Mouse (Mus musculus) heart, embryonic 14.5 days (tissue): ENCODE measurements at regions not wholly inside any gene's neighbourhood (a gene's known extent, or its start where the extent isn't known, plus 50 kb on each side); places are given as distances from the start of the nearest gene placed in this dataset.

Source experiments
- ATAC-seq: fragments of 200-750 bp; cut with Nextera tagmentation; 2 replicates; pipeline ENCODE4 v1.8.0; 2017; ENCODE audit warnings: low read depth, moderate TSS enrichment; ENCODE audit not compliant: insufficient number of reproducible peaks, insufficient read depth, low FRiP score
- H3K27ac ChIP-seq, 2 experiments: fragments of 200-500 bp in 1 of 2; fragments of 300-500 bp in 1 of 2; sonication (generic) in 1 of 2; replicated peaks in 1 of 2; 2 replicates each; pipeline ENCODE4 v1.5.1; 2012 to 2014; ENCODE audit warnings: low read depth in 2 of 2, low read length in 2 of 2, control low read depth in 1 of 2, mild to moderate bottlenecking in 1 of 2, mixed read lengths in 1 of 2; ENCODE audit not compliant: control insufficient read depth in 1 of 2, insufficient read depth in 1 of 2
- H3K27me3 ChIP-seq: fragments of 300-500 bp; sonication (generic); 2 replicates; pipeline ENCODE4 v1.6.1; 2014; ENCODE audit warnings: mild to moderate bottlenecking, low read length, control low read depth; ENCODE audit not compliant: control insufficient read depth, insufficient read depth
- H3K36me3 ChIP-seq: fragments of 300-500 bp; sonication (generic); 2 replicates; pipeline ENCODE4 v1.6.1; 2014; ENCODE audit warnings: mild to moderate bottlenecking, control low read depth, low read length, mixed read lengths; ENCODE audit not compliant: control insufficient read depth, insufficient read depth
- H3K4me1 ChIP-seq, 2 experiments: fragments of 200-500 bp in 1 of 2; fragments of 300-500 bp in 1 of 2; sonication (generic) in 1 of 2; 2 replicates each; pipeline ENCODE4 v1.6.1; 2012 to 2014; ENCODE audit warnings: low read length in 2 of 2, control low read depth in 1 of 2, mixed read lengths in 1 of 2; ENCODE audit not compliant: control insufficient read depth in 2 of 2, insufficient read depth in 2 of 2
- H3K4me2 ChIP-seq: fragments of 300-500 bp; sonication (generic); 2 replicates; pipeline ENCODE4 v1.6.1; 2014; ENCODE audit warnings: mild to moderate bottlenecking, low read length
- H3K4me3 ChIP-seq, 2 experiments: fragments of 200-500 bp in 1 of 2; fragments of 300-500 bp in 1 of 2; sonication (generic) in 1 of 2; 2 replicates each; pipeline ENCODE4 v1.5.1; 2012 to 2014; ENCODE audit warnings: low read length in 2 of 2, mild to moderate bottlenecking in 2 of 2, control low read depth in 1 of 2, low read depth in 1 of 2, moderate library complexity in 1 of 2; ENCODE audit not compliant: control insufficient read depth in 1 of 2, insufficient read depth in 1 of 2
- H3K9ac ChIP-seq: fragments of 300-500 bp; sonication (generic); 2 replicates; pipeline ENCODE4 v1.6.1; 2014; ENCODE audit warnings: mild to moderate bottlenecking, low read length
- H3K9me3 ChIP-seq: fragments of 300-500 bp; sonication (generic); 2 replicates; pipeline ENCODE4 v1.6.1; 2016; ENCODE audit warnings: low read length, control low read depth; ENCODE audit not compliant: control insufficient read depth
- WGBS: fragments of 180-500 bp; shearing (Covaris S2); extraction: QIAGEN DNeasy Blood & Tissue Kit; methylation state at CpG from one replicate; pipeline ENCODE4 v1.1.7; 2014; 5-methylcytosine and 5-hydroxymethylcytosine counted together

DNA sequence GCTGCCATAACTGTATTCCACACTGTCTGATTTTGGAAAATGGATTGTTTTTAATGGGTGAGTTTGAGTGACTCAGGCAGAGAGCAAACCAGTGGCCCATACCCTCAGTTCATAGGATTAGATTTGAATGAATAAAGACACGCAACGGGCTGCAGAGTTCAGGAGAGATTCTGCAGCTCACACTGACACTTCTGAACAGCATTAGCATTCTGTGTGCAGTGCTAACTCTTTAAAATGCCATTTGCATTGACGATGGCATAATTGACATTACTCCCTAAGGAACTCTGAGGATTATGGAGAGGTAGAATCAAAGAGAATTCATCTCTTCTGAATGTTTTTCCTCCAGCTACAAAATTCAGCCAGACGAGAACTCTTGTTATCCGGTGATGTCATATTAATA is 129.4 kb upstream of the Ccng1 start:
- WGBS: 79% methylated on average over 5 of the region's 5 CpGs
- Histone ChIP-seq H3K4me3 (no peak overlapping the region), H3K27me3 (no peaks in the 10 kb centered on the region), H3K4me1 (no peaks in the 10 kb centered on the region), H3K36me3 (no peaks in the 10 kb centered on the region), H3K9me3 (no peaks in the 10 kb centered on the region), H3K9ac (no peak overlapping the region), H3K27ac (no peak overlapping the region), H3K4me2 (no peak overlapping the region)
- no peak for ATAC-seq

DNA sequence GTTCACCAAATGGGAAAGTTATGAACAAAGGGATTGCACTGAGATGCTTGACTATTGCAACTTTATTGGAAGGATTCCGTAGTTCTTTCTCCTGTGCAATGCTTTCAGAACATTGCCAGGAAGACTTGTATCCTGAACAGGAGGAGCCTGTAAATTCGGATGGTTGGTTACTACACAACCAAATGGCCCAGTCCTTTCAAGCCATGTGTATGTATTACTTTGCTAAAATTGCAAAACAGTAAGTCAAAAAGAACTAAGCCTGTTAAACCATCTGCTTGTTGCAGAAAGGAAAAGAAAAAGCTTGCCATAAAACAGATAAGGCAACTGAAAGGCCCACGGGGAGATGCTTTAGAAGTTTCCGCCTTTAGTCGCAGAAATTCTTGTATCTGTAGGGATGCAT is 124.5 kb upstream of the Ccng1 start:
- Histone ChIP-seq H3K4me3 (no peak overlapping the region), H3K4me2 (no peak overlapping the region), H3K36me3 (no peaks in the 10 kb centered on the region), H3K9me3 (no peaks in the 10 kb centered on the region), H3K4me1 (no peaks in the 10 kb centered on the region), H3K27ac (no peak overlapping the region), H3K27me3 (no peaks in the 10 kb centered on the region), H3K9ac (no peak overlapping the region)
- 75% methylated on average over 5 of the region's 5 CpGs for WGBS
- ATAC-seq: no peak

DNA sequence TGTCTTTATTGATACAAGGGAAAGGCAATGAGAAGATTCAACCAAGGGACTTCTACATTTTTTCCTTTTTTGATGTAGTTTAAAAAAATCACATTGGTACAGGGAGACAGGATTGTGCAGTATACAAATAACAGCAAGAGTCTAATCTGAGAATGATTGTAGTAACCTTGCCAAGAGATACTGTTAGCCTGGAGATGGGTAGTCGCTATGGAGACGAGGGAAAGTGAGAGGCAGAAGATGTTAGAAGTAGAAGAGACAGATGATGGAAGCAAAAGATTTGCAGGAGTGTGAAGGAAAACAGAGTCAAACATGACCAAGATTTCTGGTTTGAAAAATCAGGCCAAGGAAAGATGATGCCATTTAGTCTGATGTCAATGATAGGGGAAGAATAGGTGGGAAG is 117.9 kb upstream of the Ccng1 start:
- H3K36me3 ChIP-seq: no peaks in the 10 kb centered on the region
- 76% methylated on average over 2 of the region's 2 CpGs for WGBS

DNA sequence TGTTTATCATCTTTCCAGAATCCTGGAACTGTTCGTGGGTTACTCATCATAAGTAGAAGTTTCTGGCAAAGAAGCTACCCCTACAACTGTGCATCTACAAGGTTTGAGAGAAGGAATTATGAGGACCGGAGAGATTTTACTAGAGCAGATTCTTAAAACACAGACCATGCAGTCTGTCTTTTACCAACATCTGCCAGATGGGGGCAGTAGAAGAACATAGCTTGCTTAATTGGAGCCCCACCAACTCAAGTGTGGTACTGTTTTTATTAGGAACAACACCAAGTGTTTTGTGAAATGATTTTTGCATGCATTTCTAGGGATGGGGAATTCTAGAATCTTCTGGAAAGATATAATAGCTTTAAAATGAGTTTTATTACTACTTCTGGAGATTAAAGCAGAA is 110.6 kb upstream of the Ccng1 start:
- H3K27ac ChIP-seq: no peak overlapping the region
- no peak for ATAC-seq
- no peaks in the 10 kb centered on the region for H3K4me1 ChIP-seq
- H3K4me3 ChIP-seq: no peak overlapping the region
- no peak overlapping the region for H3K9ac ChIP-seq
- H3K4me2 ChIP-seq: no peak overlapping the region
- no peaks in the 10 kb centered on the region for H3K27me3 ChIP-seq
- 30% methylated on average over 2 of the region's 2 CpGs for WGBS
- H3K36me3 ChIP-seq: no peaks in the 10 kb centered on the region
- no peaks in the 10 kb centered on the region for H3K9me3 ChIP-seq

More for the DNA sequence above, 117.9 kb upstream of the Ccng1 start:
- Histone ChIP-seq H3K4me3 (no peak overlapping the region), H3K27ac (no peak overlapping the region), H3K9me3 (no peaks in the 10 kb centered on the region), H3K4me1 (no peaks in the 10 kb centered on the region), H3K27me3 (no peaks in the 10 kb centered on the region), H3K9ac (no peak overlapping the region), H3K4me2 (no peak overlapping the region)
- ATAC-seq: no peak

DNA sequence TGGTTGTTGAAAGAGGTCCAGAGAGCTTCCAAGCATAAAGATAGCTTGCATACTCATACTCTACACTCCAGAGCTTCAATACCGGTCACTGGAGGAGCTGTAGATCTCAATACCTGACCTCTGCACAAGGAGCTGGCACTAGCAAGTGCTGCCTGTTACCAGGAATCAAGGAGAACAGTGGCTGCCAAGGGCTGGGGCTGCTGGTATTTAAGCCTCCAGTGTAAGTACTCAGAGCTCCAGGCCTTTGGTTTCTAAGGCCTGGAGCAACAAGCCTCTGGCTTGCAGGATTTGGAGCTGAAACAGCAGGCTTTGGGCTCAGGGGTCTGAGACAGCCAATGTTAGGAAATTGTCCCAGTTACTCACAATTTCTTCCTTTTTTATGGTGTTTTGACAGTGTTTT is 96.2 kb upstream of the Ccng1 start:
- H3K27me3 ChIP-seq: no peaks in the 10 kb centered on the region
- peaks cover 0 to 11% of the 10 kb centered on the region in 2 experiments; a peak in 2 of 4 replicates for H3K4me1 ChIP-seq
- WGBS: 60% methylated on average over 1 of the region's 1 CpGs
- H3K9me3 ChIP-seq: no peaks in the 10 kb centered on the region
- H3K4me2 ChIP-seq: no peak overlapping the region
- ATAC-seq: no peak
- no peak overlapping the region for H3K9ac ChIP-seq
- H3K27ac ChIP-seq: peak overlapping the region; percentile 52 to 77; a peak in 2 of 4 replicates
- H3K4me3 ChIP-seq: no peak overlapping the region
- no peaks in the 10 kb centered on the region for H3K36me3 ChIP-seq

DNA sequence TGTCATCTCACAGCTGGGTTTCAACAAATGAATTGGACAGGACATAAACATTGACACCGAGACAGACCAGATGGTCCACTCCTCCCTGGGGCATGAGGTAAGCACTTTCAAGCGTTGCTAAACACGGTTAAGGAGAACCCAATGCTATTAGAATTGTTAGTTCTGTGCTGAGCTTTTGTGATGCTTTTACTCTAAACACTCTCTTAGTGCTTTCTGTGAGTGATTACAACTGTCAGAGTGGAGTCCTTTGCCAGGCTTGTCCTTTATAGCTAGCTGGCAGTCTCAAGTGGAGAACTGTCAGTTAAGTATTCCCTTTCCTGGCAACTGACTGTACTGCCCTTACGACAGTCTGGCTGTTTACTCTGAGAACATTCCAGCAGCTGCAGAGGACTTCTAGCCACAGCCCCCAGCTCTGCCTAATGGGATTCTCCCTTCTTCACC is 95.6 kb upstream of the Ccng1 start:
- 5% methylated on average over 4 of the region's 4 CpGs for WGBS
- H3K9me3 ChIP-seq: no peaks in the 10 kb centered on the region
- peaks cover 0 to 11% of the 10 kb centered on the region in 2 experiments; a peak in 2 of 4 replicates for H3K4me1 ChIP-seq
- H3K9ac ChIP-seq: no peak overlapping the region
- no peak overlapping the region for H3K4me3 ChIP-seq
- peak overlapping the region; percentile 52 to 77 for H3K27ac ChIP-seq
- peak overlapping the region; percentile 16; the same call in 1 of the 2 replicates for H3K4me2 ChIP-seq
- no peaks in the 10 kb centered on the region for H3K36me3 ChIP-seq
- no peaks in the 10 kb centered on the region for H3K27me3 ChIP-seq
- ATAC-seq: no peak

DNA sequence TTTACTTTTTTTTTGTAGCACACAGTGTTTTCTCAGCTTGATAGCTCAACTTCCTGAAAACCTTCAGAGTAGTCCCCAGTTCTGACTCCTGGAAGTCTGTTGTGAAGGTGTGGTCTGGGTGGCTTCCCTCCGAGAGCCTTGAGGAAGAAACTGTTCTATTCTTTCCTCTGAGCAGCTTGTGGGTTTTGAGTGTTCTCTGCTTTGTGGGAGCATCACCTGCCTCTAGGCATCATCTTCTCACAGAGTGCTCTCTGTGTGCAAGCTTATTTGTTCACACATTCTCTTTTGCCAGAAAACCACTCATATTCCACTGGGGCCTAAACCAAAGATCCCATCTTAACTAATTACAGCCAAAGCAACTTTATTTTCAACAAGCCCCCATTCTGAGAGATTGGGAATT is 91.5 kb upstream of the Ccng1 start:
- H3K4me1 ChIP-seq: peaks cover 0 to 11% of the 10 kb centered on the region in 2 experiments; a peak in 2 of 4 replicates
- H3K4me2 ChIP-seq: no peak overlapping the region
- H3K4me3 ChIP-seq: no peak overlapping the region
- H3K27me3 ChIP-seq: no peaks in the 10 kb centered on the region
- H3K36me3 ChIP-seq: no peaks in the 10 kb centered on the region
- H3K27ac ChIP-seq: no peak overlapping the region
- no peak for ATAC-seq
- no peak overlapping the region for H3K9ac ChIP-seq
- H3K9me3 ChIP-seq: no peaks in the 10 kb centered on the region
- 61% methylated on average over 1 of the region's 1 CpGs for WGBS

DNA sequence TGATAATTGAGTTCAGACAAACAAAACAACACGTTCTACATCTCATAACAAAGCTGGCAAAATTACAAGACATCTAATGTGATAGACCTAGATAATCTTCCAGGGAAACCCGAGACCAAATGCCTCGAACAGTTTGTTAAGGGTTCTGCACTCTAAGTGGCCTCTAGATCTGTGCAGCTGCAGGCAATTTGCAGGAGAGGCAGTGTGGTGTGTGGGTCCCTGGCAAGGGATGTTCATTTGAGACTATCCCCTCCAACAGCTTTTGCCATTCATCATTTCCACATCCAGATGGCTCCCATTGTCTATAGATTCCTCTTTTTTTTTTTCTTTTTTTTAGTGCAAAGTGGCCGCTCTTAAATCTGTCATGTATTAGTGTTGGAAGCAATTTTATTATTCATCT is 80.3 kb upstream of the Ccng1 start:
- 52% methylated on average over 4 of the region's 4 CpGs for WGBS
- no peaks in the 10 kb centered on the region for H3K27me3 ChIP-seq

More for the DNA sequence above, 80.3 kb upstream of the Ccng1 start:
- H3K4me1 ChIP-seq: no peaks in the 10 kb centered on the region
- no peak for ATAC-seq
- no peak overlapping the region for H3K27ac ChIP-seq
- no peak overlapping the region for H3K4me3 ChIP-seq
- H3K4me2 ChIP-seq: no peak overlapping the region
- H3K9me3 ChIP-seq: no peaks in the 10 kb centered on the region
- H3K36me3 ChIP-seq: no peaks in the 10 kb centered on the region
- no peak overlapping the region for H3K9ac ChIP-seq
